Mouse (Mus musculus) ovary, postnatal 36 days (tissue): ENCODE results near the gene Krtap5-4.
"Not testable (repeated sequence)": the region's sequence is repeated elsewhere in the genome, so short reads cannot be mapped to it uniquely, and the experiment has no call there.

ENCODE experiments used
- DNase-seq: peaks from one replicate; pipeline ENCODE4 v3.0.0; 2022; ENCODE audit warnings: low spot score, mixed read lengths

Krtap5-4 gene

DNA sequence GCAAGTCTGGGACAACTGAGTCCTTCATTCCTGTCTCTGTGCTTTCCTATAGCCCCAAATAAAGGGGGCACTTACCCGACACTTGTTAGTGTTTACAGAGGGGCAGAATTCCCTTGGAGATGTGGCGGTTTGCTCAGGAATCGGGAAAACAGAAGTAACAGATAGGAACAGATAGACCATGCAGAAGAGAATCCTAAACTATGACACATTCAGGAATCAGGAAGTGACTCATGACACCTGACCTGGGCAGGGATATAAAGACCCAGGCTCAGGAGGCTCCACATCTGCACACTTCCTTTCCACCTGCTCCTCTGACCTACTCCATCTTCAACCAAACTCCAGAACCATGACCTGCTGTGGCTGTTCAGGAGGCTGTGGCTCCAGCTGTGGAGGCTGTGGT, at the start of gene Krtap5-4:
Gene Krtap5-4 (plus strand): TSS at position 301 of the 400 bp plus-strand sequence.
- no peak for DNase-seq

DNA sequence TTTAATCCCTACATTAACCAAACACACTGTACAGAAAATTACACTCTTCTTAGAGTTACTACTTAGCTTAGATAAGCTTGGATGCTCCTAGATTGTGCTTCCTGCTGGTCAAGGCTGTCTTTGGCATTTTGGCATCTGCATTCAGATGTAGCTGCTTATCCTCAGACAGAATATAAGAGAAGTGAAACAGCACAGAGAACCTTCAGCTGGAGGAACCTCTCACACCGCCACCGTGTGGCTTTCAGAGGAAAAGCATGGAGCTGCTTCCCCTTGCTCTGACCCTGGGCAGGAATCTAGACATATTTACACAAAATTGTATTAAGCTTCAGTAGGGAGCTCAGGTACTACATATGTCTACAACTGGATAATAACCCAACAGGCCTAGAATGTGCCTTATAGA, 47.8 kb upstream of the Krtap5-4 start:
- DNase-seq = peak; percentile 36

GRCm38 (mm10) chr7:142258254-142258653, 45.1 kb upstream of the Krtap5-4 start, which contains the start of gene Gm2431:
Gene Gm2431 (minus strand): TSS chr7:142258354.
- DNase-seq = not testable (repeated sequence)

- not testable (repeated sequence) for DNase-seq
Measured at GRCm38 (mm10) chr7:142274263-142274662, 29.1 kb upstream of the Krtap5-4 start, which contains the start of gene Gm4559. Gene Gm4559 (minus strand): TSS chr7:142274363.

- peak; percentile 68 for DNase-seq
Measured at GRCm38 (mm10) chr7:142278183-142278582, 25.2 kb upstream of the Krtap5-4 start.

DNA sequence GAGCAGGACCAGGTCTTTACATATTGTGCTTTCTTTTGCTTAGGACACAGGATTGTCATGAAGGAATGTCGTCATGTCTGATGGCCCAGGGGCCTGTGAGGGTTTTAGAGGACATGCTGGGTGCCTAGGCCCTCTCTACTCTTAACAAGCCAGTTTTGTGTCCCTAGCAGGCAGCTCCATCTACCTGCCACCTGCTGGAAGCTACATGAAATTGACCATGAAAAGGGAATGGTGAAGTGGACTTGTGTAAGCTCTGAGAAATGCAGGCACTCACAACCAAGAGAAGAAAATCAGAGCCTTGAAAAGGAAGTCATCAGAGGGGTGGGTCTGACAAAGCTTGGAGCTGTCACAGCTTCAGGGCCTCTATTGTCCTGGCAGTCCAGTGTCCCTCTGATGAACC, 24.1 kb upstream of the Krtap5-4 start:
- DNase-seq = not testable (repeated sequence)

DNA sequence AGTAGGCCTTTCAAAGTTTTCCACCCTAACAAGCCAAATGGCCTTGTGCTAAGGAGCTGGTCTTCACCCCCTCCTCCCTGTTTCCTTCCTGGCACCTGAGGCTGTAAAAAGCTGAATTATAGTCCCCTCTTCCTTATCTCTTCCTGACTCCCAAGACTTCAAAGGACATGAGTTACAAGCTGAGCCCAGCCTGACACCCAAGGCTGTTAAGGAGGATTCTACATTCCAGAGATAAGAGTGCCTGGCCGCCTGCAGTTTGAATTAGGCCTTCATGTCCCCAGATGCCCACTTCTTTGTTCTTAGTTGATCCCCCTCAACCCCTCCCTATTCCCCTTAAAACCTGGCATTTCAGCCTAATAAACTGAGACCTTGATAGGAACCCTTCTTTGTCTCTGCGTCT, 20.5 kb upstream of the Krtap5-4 start:
- peak; percentile 28 for DNase-seq

DNA sequence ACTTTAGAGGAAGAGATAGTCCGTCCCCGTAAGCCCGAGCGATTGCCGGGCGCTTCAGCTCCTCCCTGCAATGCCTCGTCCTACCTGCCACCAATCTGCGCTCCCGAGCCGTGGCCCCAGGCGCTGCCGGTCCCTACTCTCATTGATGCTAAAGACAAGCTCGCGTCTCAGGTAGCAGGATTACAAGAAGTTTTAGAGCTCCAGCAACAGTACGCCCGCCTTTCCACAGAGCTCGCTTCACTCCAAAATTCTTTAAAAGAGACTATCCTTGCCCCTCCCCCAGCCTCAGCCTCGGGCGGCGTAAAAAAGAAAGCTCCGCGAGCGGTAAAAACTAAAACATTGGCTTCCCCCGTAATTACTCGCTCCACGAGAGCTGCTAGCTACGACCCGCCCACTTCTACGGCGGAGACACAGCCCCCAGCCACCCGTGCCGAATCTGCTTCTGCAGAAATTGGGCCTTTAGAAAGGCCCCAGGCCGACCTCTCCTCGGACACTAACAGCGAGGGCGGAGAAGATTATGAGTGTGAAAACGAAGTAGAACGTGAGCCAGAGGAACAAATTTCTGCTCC, 19.2 kb upstream of the Krtap5-4 start:
- DNase-seq = peak; percentile 68

DNA sequence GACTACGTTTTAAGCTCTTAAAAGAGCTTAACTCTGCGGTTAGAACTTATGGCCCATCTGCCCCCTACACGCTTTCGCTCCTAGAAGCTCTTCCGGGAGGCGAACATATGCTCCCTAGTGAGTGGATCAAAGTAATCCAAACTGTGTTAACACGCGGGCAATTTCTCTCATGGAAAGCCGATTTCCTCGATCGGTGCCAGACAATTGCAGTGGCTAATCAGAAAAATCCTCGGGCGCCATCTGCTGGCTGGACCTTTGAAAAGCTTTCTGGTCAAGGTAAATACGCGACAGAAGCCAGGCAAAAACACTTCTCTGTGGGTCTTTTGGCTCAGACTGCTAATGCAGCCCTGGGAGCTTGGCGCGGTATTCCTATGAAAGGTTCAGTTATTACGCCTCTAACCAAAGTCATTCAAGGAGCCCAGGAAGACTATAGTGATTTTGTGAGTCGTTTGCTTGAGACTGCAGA, 18.7 kb upstream of the Krtap5-4 start:
- DNase-seq = peak; percentile 90

- peak; percentile 52 for DNase-seq
Measured at GRCm38 (mm10) chr7:142285130-142285835, 18.1 kb upstream of the Krtap5-4 start.

DNA sequence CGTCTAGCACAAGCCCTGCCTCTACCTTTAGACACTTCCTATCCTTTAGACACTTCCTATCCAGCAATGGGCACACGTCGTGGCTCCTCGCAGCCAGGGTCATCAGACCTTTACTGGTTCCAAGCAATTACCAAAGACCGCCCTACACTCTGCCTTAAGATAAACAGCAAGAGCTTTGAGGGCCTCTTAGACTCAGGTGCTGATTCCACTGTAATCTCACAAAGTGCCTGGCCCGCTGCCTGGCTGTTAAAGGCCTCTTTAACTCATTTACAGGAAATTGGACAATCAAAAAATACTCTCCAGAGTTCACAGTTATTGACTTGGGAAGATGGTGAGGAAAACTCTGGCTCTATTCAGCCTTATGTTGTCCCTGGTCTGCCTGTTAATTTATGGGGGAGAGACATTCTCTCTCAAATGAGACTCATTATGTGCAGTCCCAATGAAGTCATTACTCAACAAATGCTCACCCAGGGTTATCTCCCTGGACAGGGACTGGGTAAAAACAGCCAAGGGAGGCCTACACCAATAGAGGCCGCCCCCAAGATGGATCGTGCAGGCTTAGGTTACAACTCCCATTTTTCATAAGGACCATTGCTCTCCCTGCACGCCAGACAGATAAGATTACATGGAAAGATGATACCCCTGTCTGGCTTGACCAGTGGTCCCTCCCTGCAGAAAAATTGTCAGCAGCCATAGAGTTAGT, 17.3 kb upstream of the Krtap5-4 start:
- DNase-seq = not testable (repeated sequence)

DNA sequence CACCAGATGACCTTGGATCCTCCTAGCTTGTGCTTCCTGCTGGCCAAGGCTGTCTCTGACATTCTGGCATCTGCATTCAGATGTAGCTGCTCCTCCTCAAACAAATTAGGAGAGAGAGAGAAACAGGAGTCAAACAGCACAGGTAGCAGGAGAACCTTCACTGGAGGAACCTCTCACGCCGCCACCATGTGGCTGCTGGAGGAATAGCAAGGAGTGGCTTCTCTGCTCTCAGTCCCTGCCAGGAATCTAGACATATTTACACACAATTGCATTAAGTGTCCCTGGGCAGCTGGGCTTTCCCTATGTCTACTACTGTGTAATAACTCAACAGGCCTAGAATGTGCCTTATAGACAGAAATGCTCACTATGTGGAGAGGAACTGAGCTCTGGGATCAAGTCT, 9.5 kb upstream of the Krtap5-4 start:
- DNase-seq = peak; percentile 28

DNA sequence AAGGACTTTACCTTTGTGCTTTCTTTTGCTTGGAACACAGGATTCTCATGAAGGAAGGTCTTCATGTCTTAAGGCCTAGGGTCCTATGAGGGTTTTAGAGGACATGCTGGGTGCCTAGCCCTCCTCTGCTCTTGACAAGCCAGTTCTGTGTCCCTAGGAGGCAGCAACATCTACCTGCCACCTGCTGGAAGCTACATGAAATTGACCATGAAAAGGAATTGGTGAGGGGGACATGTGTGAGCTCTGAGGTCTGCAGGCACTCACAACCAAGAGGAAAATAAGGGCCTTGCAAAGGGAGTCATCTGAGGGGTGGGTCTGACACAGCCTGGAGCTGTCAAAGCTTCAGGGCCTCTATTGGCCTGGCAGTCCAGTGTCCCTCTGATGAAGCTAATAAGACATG, 7.9 kb upstream of the Krtap5-4 start:
- no peak for DNase-seq

- peak; percentile 35 for DNase-seq
Measured at GRCm38 (mm10) chr7:142296108-142296507, 7.2 kb upstream of the Krtap5-4 start.

- not testable (repeated sequence) for DNase-seq
Measured at GRCm38 (mm10) chr7:142297018-142297417, 6.3 kb upstream of the Krtap5-4 start, which contains the start of gene Krtap5-1. Gene Krtap5-1 (minus strand): TSS chr7:142297118.

- DNase-seq = not testable (repeated sequence)
Measured at GRCm38 (mm10) chr7:142303929-142304328, 580 bp downstream of the Krtap5-4 start.

DNA sequence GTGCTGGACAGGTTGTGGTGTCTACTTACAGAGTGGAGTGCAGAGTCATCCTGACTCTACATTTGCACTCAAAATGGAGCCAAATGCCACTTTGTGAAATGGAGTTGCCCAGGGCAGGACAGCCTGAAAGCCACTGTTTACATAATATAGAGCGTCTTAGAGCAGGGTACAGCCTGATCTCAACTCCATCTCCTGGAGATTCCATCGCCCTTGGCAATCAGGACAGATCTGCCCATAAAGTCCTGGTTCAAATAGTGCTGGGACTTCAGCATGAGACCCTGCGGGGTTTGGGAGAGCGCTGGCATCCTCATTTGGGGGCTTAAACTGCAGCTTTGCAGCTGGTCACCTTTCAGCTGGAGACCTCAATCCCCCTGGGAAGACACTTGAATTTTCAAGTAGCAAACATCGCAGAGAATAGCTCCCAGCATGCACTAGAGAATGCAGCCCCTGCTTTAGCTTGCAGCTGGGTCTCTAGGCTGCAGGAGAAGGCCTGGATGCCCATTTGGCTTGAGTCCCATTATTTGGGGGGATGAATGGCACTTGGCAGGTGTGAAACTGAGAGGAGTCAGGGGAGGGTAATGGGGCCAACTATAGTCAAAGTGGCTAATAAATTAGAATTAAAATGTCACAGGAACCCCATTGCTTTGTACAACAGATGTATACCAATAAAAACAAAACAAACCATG, 11.4 kb downstream of the Krtap5-4 start:
- no peak for DNase-seq

GRCm38 (mm10) chr7:142316558-142316957, 13.2 kb downstream of the Krtap5-4 start:
- DNase-seq = no peak

DNA sequence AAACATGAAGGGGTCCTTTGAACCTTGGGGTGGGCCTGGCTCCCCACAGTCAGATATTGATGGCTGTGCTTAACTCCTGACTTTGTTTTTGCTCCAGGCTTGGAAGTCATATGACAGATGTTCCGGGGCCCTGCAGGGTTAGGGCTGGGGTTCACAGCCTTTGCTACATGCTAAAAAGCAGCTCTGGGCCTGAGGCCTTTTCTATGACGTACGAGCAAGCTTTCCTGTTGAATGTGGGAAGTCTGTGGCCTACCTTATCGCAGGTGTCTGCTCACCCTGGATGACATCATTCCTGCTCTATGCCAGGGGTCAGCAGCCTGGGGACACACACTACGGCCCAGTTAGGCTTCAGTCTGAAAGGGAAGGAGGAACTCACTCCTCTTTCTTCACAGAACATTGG, 13.9 kb downstream of the Krtap5-4 start:
- no peak for DNase-seq

DNA sequence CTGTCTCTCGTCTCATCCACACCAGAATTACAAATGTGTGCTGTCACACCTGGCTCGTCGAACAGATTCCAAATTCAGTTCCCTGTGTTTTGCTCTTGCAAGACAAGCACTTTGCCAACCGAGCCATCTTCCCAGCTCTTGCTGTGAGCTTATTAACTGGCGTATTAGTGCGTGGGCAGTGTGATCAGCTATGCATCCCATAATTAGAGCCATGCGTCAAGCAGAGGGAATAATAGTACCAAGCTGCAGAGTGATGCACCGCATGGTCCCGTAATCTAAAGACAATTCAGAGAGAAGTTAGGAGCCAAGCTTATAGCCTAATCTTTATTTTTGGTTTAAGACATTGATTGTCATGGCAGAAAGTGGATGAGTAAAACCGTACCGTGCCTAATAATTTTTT, 15.8 kb downstream of the Krtap5-4 start:
- no peak for DNase-seq

DNA sequence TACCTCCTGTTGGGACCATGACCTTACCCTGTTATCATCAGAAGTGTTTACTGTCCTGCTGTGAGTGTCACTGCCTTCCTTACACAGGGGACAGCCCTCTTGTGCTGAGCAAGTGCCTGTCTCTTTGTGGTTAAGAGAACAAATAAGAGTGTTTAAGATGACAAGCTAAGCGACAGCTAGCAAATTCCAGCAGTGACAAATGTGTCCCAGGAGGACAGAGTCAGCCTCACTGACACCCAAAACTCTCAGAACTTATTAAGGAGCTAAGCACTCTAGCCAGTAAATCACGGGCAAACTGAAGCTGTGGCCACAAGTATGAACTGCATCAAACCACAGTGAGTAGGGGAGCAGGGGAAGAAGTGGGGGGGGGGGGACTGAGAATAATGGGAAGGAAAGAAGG, 17.6 kb downstream of the Krtap5-4 start:
- DNase-seq = no peak

GRCm38 (mm10) chr7:142321637-142322306, 18.4 kb downstream of the Krtap5-4 start:
- DNase-seq = not testable (repeated sequence)
